Mouse (Mus musculus) c-Kit-positive CD71-negative TER-119-negative erythroid progenitor cells, embryonic 14.5 days (primary cell): Measurements from ENCODE around the gene Lrrc66.

Experiments used
- DNase-seq: peaks from one replicate; pipeline ENCODE4 v3.0.0-alpha.2; 2013; ENCODE audit warnings: low read depth

The Lrrc66 gene

DNA sequence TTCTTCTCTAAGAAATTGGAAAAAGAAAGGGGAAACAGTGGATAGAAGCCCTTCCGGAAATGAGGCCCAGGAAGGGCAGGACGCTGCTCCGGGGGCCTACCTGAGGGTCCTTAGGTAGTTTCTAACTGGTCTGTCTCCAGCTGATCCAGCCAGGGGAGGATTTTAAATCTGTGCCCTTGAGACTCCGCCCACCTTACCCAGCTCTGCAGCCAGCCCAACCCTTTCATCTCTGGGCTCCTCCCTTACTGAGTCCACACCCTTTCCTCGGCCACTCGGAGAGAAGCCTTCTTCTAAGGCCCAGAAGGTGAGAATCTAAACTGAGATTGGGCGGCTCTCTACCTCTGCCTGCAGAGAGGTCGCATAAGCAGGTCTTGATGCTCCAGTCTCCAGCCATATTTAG lies at the start of gene Lrrc66:
Lrrc66 (minus strand) TSS at position 236 of the 400 bp plus-strand sequence.
- no peak for DNase-seq

DNA sequence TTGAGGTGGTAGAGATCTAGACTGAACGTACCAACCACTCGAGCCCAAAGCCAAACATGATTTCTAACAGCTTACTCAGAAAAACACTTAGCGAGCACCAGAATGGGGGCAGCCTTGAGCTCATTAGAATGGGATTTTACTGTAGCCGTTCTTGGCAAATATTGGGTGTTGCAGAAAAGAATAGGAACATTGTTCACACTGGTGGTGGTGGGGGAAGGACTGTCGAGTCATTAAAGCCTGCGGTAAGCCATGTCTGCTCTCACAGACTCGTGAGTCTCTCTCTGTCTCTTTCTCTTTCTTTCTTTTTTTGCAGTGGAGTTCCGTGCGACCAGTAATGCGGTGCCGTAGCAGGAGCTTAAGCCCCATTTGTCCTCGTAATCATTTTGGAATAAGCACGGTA lies 44.3 kb upstream of the Lrrc66 start:
- no peak for DNase-seq

DNA sequence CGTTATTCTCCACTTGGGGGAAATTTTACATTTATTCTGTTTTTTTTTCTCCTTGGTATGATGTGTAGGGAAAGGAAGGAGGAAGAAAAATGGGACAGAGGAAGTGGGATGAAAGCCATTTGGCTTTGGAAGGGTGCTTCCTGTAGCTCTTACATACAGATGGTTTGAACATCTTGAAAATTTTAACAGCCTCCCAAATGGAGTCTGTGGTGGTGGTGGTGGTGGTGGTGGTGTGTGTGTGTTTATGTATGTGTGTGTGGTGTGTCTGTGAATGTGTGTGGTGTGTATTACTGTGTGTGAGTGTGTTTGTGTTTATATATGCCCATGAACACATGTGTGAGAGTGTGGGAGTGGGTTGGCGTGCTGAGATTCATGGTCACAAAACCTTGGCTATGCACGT lies 43.3 kb upstream of the Lrrc66 start:
- no peak for DNase-seq

DNA sequence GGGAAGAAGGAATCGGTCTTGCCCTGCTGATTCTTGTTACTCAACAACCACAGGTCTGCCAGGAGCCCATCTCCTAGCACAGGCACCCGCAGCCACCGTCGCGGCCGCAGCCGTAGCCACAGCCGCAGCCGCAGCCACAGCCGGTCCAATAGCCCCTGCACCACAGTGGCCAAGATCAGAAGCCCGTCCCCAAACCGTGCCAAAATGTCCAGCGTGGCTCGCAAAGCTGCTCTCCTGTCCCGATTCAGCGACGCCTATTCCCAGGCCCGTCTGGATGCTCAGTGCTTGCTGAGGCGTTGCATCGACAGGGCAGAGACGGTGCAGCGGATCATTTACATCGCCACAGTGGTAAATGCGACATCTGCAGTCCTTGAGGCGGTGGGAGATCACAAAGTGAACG lies 37.1 kb upstream of the Lrrc66 start:
- no peak for DNase-seq

DNA sequence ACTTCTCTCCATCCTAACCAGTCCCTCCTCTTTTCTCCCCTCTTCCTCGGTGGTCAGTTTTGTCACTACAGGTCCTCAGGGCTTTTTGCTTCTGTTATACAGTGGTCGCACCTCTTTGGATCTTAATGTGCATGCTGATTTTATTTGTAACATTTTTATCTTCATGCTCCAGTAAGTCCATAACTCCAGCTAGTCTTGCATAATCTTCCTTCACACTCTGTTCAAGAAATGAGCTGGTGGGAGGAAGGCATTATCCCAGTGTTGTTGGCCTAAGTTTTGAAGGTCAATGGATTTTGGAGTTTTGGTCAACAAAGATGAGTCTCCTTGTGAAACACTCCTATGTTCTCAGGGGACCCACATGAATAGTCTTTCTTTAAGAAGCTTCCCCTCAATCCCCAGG lies 35.6 kb upstream of the Lrrc66 start:
- DNase-seq: no peak

DNA sequence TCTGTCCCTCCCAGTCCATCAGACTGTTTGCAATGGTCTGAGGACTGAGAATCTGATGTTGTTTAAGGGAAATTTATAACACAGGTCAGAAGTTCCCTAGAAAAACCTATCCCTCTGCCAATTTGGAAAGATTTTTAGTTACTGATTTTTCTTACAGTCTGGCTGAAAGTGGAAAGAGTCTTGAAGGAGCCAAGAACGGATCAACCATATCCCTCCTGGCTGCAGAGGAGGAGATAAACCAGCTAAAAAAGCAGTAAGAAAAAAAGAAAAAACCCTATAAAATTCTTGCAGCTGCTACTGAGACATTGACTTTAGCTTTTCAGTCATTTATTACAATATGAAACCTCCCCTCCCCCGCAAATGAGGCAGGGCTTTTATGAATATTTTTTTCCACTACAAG lies 34.4 kb upstream of the Lrrc66 start:
- no peak for DNase-seq

DNA sequence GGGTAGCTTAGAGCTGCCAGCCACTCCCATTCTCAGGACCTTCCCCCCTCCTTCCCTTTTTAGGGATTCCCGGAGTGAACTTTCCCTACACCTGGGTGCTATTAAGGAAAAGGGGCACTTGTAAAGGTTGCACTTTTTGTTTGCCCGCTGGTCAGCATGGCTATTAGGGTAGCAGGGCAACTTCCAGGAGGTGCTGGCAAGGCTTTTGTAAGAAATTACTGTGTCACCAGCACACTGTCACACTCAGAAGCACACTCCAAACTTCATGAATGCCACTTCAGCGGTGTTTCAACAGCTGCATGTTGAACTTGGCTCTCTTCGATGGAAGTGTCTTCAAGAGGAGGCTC lies 19.5 kb upstream of the Lrrc66 start:
- DNase-seq: no peak

DNA sequence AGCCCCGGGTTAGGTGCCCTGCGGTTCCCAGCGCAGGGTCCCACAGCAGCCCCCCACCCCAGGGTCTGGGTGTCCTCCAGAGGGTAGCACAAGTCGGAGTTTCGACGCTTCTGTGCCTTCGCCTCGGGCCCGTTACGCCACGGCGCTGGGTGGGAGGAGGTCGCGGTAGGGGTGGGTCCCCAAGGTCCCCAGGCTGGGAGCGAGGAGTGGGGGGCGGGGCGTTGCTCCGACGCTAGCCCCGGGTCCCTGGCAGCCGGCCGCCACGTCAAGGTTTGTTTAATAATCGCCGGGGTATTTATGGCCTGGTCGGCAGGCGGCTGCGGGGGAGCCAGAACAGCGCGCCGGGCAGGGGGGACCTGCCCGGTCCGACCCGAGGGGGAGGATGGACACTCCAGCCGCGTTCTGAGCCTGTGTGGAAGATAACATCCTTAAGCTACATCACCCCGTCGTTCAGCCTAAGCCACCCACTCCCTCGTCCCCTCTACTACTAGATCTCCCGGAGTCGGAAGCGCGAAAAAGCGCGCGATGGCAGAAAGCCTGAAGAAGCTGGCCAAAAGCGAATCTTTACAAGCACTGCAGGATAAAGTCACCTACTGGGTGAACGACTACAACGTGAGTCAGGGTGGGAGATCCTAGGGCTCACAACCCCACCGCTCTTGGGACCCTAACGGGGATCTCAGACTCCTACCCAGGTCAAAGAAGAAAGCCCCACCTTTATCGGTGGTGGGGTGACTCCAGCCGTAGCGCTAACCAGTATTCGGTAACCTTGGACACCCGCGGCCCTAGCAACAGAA lies 18.9 kb upstream of the Lrrc66 start, which contains the start of gene Spata18:
Spata18 (plus strand) TSS at position 319 of the 794 bp plus-strand sequence.
- DNase-seq: no peak

DNA sequence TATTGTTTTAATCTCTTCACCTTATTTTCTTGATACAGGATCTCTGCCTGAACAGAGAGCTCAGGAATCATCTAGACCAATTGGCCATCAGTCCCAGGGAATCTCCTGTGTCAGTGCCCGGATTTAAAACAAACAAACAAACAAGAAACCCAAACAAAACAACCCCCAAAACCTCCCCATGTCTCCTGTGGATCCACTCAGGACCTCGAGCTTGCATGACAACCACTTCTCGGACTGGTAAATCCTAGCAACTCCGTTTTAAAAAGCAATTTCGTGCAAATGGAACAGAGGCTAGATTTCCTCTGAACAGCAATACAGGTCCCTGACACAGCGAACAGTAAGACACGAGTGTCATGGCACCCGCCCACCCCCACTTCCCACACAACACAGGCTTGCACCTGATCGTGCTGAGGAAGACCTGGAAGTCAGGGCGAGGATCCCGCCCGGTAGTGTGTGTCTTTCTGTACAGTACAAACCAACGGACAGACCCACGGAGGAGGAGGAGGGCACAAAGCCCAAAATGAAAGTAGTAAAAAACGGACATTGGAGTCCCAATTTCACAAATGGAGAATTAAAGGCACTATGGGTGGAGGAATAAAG lies 18.1 kb upstream of the Lrrc66 start:
- DNase-seq: no peak

DNA sequence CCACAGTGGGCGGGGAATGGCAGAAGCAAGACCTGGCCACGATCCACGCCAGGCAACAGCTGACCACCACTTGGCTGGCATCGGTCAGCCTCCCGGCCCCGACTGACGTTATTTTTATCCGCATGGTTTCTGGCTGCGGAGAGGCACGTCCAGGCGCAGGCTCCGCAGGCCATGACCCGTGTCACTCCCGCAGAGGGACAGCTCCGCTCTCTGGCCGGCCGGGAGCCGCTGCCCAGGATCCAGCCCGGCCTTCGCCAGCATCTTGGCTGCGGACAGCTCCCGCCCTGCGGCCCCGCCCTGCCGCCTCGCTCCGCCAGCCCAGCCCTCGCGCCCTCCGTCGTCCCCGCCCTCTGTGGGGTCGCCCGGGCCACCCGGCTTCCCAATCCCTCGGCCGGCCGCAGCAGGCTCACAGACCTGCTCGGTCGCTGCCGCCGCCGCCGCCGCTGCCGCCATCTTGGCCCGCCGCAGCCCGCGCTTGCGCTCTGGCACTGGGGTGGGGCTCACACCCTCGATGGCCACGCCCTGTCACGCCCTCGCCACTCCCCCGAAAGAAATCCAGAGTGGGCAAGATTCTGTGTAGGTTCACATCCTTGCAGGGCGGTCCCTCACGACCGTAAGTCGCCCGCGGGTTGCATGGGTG lies 15.1 kb upstream of the Lrrc66 start, which contains the start of gene Sgcb:
Sgcb (minus strand) TSS at position 530 of the 640 bp plus-strand sequence.
- DNase-seq: peak; percentile 50

DNA sequence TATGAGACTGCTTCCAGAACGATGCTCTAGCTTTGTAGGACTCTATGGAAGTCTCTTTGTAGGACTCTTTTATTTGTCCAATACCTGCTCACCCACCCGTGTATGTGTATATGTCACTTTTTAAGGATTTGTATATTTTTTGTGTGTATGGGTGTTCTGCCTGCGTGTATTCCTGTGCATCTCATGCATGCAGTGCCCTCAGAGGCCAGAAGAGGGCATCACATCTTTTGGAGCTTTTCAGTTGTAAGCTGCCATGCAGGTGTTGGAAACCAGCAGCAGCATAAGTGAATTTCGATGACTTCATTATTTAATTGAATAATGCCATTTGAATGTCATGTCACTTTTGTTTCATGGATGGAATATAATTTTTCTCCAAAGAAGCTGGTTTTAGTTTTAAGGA lies 9.8 kb upstream of the Lrrc66 start:
- DNase-seq: no peak

DNA sequence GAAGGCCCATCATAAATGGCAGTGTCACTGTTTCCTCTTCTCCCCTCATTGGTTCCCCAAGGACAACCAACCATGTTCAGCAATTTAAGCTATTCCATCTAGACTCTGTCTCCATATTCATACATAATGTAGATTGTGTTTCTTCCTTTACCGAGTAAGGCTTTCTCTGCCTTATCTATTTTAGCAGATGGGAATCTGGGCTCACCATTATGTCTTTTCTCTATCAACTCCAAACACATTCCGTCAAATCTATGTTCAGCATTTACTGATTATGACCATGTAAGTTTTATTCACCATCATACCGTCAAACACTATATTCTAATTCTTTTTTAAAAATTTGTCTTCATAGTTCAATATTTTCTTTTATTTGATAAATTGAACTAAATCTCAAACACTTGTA lies 8.7 kb upstream of the Lrrc66 start:
- DNase-seq: no peak

DNA sequence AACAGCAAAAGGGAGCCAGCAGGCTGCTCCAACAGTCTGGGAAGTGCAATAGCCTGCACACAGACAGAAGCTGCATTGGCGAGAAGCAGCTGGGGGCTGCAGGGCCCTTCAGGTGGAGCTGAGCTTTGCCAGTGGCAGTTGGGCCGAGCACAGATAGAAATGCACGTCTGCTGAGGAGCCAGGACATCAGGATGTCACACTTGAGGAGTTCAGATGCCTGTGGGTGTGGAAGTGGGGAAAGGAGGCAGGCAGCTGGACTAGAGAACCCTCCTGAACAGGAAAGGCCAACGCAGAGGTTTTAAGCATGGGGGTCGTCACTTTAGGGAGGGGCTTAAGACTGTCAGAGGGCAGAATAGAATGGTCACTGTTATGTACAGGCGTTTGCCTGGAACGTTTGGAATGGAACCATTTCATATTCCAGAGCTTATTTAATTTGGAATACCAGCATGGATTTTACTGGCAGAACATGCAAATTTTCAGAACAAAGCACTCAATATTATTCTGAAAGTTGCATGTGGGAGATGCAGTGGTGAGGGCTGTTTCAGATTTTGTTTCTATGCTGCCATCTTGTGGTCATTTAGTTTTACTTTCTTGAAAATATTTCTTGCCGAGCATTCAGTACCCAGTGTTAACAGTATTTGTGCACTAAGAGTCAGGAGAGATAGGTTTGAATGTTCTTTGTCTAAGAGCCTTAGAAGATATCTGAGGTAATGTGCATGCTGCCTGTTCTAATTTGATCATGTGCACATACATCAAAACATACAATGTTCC lies 5.2 kb upstream of the Lrrc66 start:
- DNase-seq: no peak

DNA sequence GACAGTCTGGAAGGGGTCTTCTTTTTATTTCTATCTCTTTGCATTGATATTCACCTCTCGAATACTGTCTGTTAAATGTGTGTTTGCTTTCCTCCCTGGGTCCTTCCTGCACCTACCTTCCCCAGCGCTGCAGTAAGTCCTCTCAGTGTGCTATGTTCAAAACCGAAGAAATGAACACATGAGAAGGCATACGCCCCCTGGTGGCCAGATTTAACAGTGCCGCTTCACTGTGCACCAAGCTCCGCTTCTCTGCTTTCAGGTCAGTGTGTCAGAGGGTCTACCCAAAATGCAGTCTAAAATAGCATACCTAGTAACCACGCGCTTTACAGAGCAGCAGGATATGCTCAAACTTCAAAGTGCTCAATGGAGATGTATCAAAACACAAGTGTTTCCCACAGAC lies 815 bp upstream of the Lrrc66 start:
- peak; percentile 38 for DNase-seq

DNA sequence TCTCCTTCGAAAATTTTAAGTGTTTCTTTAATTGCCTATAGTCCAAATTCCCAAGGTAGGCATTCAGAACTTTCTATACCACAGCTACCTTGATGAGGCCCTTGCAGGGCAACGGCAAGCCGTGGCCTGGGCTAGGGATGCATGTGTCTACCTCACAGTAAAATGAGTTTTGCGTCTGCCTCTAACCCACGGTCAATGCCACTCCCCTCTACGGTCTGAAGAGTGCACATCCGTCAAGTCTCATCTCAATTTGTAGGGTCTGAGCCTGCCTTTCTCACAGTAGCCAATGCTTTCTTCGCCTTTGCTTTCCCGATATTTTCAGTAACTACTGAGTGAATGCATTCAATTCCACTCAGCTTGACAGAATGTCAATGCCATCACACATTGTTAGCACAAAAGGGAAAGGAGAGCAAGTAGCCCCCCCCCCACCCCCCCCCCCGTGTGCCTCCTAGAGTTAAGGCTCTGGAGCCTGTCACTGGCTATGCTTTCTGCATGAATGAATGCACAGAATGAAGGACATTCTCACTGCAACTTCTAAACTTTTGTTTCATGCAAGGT lies 1.2 kb downstream of the Lrrc66 start:
- no peak for DNase-seq

DNA sequence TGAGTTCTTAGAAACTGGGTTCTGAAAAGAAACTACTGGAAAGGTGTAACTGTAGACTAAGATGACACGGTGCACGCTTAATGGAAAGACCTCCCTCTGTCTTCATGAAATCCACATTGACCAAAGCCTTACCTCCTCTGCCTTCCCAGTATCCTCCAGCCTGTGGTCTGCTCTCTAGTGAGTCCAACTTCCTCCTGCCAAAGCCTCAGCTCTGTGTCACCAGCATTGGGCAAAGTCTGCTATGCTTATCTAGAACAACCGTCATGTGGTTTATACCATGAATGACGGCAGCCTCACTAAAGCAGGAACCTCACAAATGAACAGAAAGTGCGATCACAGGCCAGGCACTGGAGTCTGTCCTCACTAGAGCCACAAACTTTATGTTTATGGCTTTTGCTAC lies 2.2 kb downstream of the Lrrc66 start:
- DNase-seq: peak; percentile 63

DNA sequence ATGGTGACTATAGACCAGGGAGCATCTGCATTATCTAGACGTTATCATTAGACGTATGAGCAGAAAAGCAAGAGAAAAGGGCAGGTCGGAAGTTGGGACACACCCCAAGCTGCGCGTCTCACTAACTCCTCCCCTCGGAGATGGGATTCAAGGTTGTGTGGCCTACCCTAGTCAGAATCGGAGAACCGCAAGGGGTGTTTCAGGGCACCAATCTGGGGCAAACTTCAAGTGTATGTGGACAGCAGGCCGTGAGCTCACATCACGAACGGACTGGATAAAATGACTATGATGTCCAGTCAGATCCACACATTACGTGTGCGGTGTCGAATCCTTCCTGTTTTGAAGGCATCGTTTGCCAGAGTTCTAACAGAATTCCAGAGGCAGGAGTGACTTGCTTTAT lies 4.3 kb downstream of the Lrrc66 start:
- no peak for DNase-seq

DNA sequence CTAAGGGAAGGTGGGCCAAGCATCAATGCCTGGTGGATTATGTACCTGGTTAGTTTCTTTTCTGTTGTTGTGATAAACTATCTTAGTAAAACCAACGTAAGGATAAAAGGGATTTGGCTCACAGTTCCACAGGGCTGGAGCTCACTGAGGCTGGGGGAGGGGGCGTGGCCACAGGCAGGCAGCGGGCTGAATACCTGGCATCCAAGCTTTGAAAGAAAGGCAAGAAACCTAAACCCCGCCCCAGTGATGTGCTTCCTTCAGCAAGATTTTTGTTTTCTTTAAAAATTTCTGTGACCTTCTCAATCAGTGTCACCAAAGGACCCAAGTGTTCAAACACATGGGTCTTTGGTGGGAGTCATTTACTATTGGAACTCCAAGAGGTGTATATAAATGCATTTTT lies 4.8 kb downstream of the Lrrc66 start:
- no peak for DNase-seq

DNA sequence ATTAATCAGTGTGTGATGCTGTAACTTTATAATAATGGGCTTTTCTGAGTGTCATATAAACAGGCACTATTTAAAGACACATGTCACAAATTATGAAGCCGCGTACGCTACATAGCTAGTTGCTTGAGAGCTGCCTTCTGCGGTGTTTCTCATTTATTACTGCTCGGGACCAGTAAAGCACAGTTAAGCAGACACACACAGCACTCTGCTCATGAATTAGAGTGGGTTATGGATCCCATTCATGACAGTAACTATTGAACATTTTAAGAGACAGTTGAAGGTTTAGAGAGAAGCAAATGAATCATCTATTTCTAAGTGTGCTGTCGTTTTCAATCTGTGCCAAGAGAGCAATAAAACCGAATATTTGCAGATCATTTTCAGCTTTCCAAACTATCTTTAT lies 5.5 kb downstream of the Lrrc66 start:
- DNase-seq: no peak

DNA sequence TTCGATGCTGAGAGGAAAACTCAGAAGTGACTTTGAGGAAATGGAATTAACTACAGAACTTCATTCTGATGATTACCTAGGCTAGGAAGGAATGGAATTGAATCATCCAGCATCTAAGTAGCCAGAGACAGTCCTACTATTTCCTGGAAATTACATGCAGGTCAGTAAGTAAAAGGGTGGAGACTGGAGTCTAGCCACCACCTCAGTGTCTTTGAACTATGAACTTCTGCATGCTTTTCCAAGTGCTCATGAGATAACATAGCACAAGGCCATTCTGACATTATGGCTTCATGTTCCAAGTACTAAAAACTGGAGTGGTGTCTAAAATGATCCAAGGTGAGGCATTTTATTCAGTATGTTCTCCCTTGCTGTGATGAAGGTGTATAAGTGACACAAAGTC lies 6.8 kb downstream of the Lrrc66 start:
- DNase-seq: no peak

DNA sequence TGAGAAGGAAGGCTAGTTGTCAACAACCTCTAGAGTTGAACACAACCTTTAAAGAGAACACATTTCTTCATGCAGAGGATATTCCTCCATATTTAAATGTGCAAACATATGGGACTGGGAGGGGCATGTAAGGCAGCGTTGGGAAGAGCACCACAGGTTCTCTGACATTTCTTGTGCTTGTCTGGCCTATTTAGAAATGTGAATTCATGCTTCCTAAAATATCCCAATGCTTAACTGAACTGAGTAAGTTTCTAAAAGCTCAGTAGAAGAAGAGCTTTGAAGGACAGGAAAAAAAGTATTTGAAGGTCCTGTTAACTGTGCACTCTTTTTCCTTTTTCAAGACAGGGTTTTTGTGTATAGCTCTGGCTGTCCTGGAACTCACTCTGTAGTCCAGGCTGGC lies 13.4 kb downstream of the Lrrc66 start:
- DNase-seq: no peak

DNA sequence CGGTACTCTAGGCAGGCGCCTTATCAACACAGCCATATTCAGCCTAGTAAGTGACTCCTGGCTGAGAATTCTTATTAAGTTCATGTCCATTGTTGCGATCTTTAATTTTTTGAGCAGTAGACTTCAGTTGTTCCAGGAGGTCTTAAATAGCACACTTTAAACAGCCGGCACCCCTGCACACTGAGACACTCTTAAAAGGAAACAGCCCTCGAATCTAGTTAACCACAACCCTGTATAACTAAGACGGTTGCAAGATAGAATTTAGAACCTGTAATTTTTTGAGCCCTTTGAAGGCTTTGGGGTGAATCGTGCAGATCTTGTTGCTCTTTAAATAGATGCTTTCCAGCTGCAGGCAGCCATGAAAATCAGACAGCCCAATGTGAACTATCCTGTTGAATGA lies 17.1 kb downstream of the Lrrc66 start:
- no peak for DNase-seq
